Mouse (Mus musculus) ovary, postnatal 10 days (tissue): ENCODE data around the gene Defa30.
"Not testable (repeated sequence)": the region's sequence is repeated elsewhere in the genome, so short reads cannot be mapped to it uniquely, and the experiment has no call there.

Experiments used
- DNase-seq: peaks from one replicate; pipeline ENCODE4 v3.0.0; 2022; ENCODE audit warnings: low spot score

The Defa30 gene

DNA sequence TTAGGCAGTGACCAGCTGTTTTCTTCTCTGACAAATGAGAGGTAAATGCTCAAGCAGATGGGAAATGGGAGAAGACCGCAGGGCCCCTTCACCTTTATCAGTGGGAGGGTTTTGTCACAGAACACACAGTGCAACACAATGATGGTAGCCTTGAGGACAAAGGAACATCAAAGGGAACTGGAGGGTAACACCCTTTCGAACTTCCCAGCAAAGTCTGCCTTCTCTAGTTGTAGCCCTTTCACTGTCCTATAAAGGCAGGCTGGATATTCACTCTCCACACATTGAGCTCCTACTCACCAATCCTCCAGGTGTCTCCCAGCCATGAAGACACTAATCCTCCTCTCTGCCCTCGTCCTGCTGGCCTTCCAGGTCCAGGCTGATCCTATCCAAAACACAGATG lies at the start of gene Defa30:
Gene Defa30, plus strand, starts transcription at position 301 of the 400 bp plus-strand sequence.
- DNase-seq: not testable (repeated sequence)

DNA sequence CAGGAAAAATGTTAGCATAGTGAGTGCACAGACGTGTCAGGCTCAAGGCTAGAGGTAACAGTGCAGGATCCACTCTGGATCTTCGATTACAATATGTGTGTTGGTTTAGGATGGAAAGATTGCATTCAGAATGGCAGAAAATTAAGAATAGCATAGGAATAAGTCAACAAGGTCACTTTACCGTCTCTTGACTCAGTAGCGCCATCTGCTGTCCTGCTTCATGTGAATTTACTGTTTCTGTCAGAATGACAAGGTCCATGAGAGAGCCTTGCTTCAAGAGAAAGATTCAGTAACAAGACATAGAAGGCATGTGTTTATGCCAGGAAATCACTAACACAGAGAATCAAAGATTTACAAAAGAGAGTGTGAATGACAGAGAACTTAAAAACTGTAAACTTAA lies 41.3 kb upstream of the Defa30 start:
- no peak for DNase-seq

DNA sequence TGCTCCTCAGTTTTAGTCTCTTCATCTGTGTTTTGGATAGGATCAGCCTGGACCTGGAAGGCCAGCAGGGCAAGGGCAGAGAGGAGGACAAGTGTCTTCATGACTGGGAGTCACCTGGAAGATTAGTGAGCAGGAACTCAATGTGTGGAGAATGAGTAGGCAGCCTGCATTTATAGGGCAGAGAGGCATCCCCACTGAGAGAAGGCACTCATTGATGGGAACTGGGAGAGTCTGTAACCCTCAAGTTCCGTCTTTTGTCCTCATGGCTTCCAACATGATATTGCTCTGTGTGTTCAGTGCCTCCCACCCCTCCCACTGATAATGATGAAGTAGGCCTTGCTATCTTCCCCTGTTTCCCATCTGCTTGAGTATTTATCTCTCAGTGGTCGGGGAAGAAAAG lies 38.5 kb upstream of the Defa30 start, which contains the start of gene Gm14851:
Gene Gm14851, minus strand, starts transcription at position 101 of the 400 bp plus-strand sequence.
- not testable (repeated sequence) for DNase-seq

DNA sequence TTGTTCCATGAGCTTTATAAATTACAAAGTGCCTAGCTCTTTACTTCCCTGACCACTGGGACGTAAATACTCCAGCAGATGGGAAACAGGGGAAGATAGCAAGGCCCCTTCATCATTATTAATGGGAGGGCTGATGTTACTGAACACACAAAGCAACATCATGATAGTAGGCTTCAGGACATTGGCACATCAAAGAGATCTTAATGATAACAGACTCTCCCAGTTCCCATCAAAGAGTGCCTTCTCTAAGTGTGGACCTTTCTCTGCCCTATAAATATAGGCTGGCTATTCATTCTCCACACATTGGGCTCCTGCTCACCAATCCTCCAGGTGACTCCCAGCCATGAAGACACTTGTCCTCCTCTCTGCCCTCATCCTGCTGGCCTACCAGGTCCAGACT lies 27.5 kb downstream of the Defa30 start, which contains the start of gene Defa22:
Gene Defa22, plus strand, starts transcription at position 301 of the 400 bp plus-strand sequence.
- DNase-seq: not testable (repeated sequence)
